In the genomic region with DNA sequence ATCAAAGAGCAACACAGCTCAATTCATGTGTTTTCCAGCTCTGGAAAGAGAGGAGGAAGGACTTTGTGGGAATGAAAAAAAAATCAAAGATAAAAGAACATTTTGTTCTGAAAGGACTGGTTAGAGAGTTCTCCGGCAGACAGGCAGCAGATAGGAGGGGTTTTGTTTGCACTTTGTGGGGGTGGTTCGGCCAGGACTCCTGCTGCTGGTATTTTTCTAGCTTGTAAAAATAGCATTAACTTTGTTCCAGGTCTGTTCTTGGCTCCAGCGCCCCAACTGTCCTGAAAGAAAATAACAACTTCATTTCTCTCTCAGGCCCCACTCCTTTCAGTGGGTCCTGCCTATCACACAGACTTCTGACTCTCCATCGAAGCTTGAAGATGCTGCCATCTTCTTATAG, we compare ENCODE assay signal across 9 mouse cellular contexts.
DNase-seq lines count a peak whose midpoint lies in the region; ATAC-seq lines count a peak whose summit lies in the region.
"Had no signal": no experiment of that assay in that cellular context is flagged by ENCODE, and none has a peak within 500 bp of the region (broad histone marks: within the 10 kb centered on the region; RNA-seq: fewer than 3 reads in every experiment).

No protein-coding gene starts in this region.

- H3K36me3 ChIP-seq in lung, embryonic 16.5 days (ENCODE audit: control insufficient read depth, insufficient read depth, low read length) = no peaks in the 10 kb centered on the region
- no peaks in the 10 kb centered on the region for H3K36me3 ChIP-seq in liver, embryonic 15.5 days (replicated peaks)
- no peaks in the 10 kb centered on the region for H3K36me3 ChIP-seq in forebrain, embryonic 16.5 days (ENCODE audit: control insufficient read depth, insufficient read depth)
- H3K36me3 ChIP-seq in forebrain, embryonic 13.5 days (ENCODE audit: poor library complexity, severe bottlenecking) = no peaks in the 10 kb centered on the region

- H3K4me1 ChIP-seq in lung, embryonic 16.5 days (replicated peaks; ENCODE audit: control insufficient read depth, insufficient read depth, low read length) = peaks cover 15% of the 10 kb centered on the region; the same call in 1 of the 2 replicates
- H3K4me1 ChIP-seq in liver, embryonic 15.5 days (replicated peaks) = peaks cover 14% of the 10 kb centered on the region; the same call in 1 of the 2 replicates
- H3K4me1 ChIP-seq in forebrain, embryonic 16.5 days (replicated peaks; ENCODE audit: control insufficient read depth, insufficient read depth, low read length) = no peaks in the 10 kb centered on the region
- peaks cover 11% of the 10 kb centered on the region for H3K4me1 ChIP-seq in forebrain, embryonic 13.5 days

- peak overlapping the region; percentile 16; the same call in 1 of the 2 replicates for H3K27ac ChIP-seq in lung, embryonic 16.5 days (ENCODE audit: low read length)
- peak overlapping the region; percentile 72 for H3K27ac ChIP-seq in liver, embryonic 15.5 days (replicated peaks)
- H3K27ac ChIP-seq in forebrain, embryonic 16.5 days (ENCODE audit: low read length) = no peak overlapping the region
- H3K27ac ChIP-seq in forebrain, embryonic 13.5 days = no peak overlapping the region

- H3K4me3 ChIP-seq in lung, embryonic 16.5 days (ENCODE audit: low read length) = no peak overlapping the region
- no peak overlapping the region for H3K4me3 ChIP-seq in liver, embryonic 15.5 days (replicated peaks)
- no peak overlapping the region for H3K4me3 ChIP-seq in forebrain, embryonic 16.5 days (replicated peaks; ENCODE audit: low read length)
- no peak overlapping the region for H3K4me3 ChIP-seq in forebrain, embryonic 13.5 days
- H3K4me3 ChIP-seq: megakaryocyte, embryonic 14.5 days had no signal

- DNase-seq in adrenal gland, adult (ENCODE audit: inconsistent age in 2 of 2, low spot score in 1 of 2) = peak; percentile 73 to 74
- DNase-seq in adrenal gland, adult 18-20 months (ENCODE audit: low spot score in 2 of 2) = no peak
- no peak for DNase-seq in lung, postnatal 4 days
- DNase-seq in heart, postnatal 4 days = peak; percentile 39

- no peak overlapping the region for H3K9ac ChIP-seq in lung, embryonic 16.5 days (ENCODE audit: low read length)
- H3K9ac ChIP-seq in liver, embryonic 15.5 days = no peak overlapping the region
- no peak overlapping the region for H3K9ac ChIP-seq in forebrain, embryonic 16.5 days (replicated peaks; ENCODE audit: low read depth, low read length)
- no peak overlapping the region for H3K9ac ChIP-seq in forebrain, embryonic 13.5 days

- H3K27me3 ChIP-seq in lung, embryonic 16.5 days (ENCODE audit: control insufficient read depth, insufficient read depth, low read depth, low read length) = no peaks in the 10 kb centered on the region
- no peaks in the 10 kb centered on the region for H3K27me3 ChIP-seq in liver, embryonic 15.5 days
- no peaks in the 10 kb centered on the region for H3K27me3 ChIP-seq in forebrain, embryonic 16.5 days (replicated peaks; ENCODE audit: control insufficient read depth, insufficient read depth, low read length)
- no peaks in the 10 kb centered on the region for H3K27me3 ChIP-seq in forebrain, embryonic 13.5 days
- H3K27me3 ChIP-seq: megakaryocyte, embryonic 14.5 days had no signal

- no peak overlapping the region for H3K4me2 ChIP-seq in lung, embryonic 16.5 days (ENCODE audit: low read depth, low read length)
- no peak overlapping the region for H3K4me2 ChIP-seq in liver, embryonic 15.5 days
- H3K4me2 ChIP-seq in forebrain, embryonic 16.5 days (ENCODE audit: low read length) = no peak overlapping the region
- H3K4me2 ChIP-seq in forebrain, embryonic 13.5 days = no peak overlapping the region

- no peaks in the 10 kb centered on the region for H3K9me3 ChIP-seq in lung, embryonic 16.5 days (ENCODE audit: control insufficient read depth, low read length)
- H3K9me3 ChIP-seq in liver, embryonic 15.5 days (replicated peaks) = no peaks in the 10 kb centered on the region
- H3K9me3 ChIP-seq in forebrain, embryonic 16.5 days (ENCODE audit: control insufficient read depth, low read length) = no peaks in the 10 kb centered on the region
- H3K9me3 ChIP-seq in forebrain, embryonic 13.5 days (replicated peaks) = no peaks in the 10 kb centered on the region
- H3K9me3 ChIP-seq: megakaryocyte, embryonic 14.5 days had no signal

- no peak for ATAC-seq in lung, embryonic 16.5 days (ENCODE audit: low read depth)
- ATAC-seq in liver, embryonic 15.5 days (ENCODE audit: insufficient read depth) = peak; percentile 38; the same call in 1 of the 2 replicates
- no peak for ATAC-seq in forebrain, embryonic 16.5 days
- no peak for ATAC-seq in forebrain, embryonic 13.5 days

- 28% methylated on average over 4 of the region's 4 CpGs for WGBS in lung, embryonic 16.5 days
- WGBS in liver, embryonic 15.5 days (ENCODE audit: insufficient replicate concordance) = 39% methylated on average over 4 of the region's 4 CpGs
- WGBS in forebrain, embryonic 16.5 days = 34% methylated on average over 4 of the region's 4 CpGs
- 52% methylated on average over 4 of the region's 4 CpGs for WGBS in forebrain, embryonic 13.5 days

Comparison
In these comparisons a context has a peak if more than half of its experiments do, and no peak if none do; other contexts are left out.
1. DNase-seq: peak in adrenal gland, adult (2 of 2) and heart, postnatal 4 days (single experiment); none in adrenal gland, adult 18-20 months (0 of 2) and lung, postnatal 4 days (0 of 2).
2. H3K27ac ChIP-seq: peak in lung, embryonic 16.5 days (single experiment) and liver, embryonic 15.5 days (single experiment); none in forebrain, embryonic 16.5 days (single experiment) and forebrain, embryonic 13.5 days (single experiment).